Mouse (Mus musculus) embryonic fibroblast, embryonic 13.5 days (primary cell): ENCODE measurements around the gene Ankrd60. TPM values are rescaled to one million over a fixed set of nuclear protein-coding genes. Genes with fewer than 3 reads are reported as not detected.
A peak's percentile ranks its signal among the peaks of the same experiment; 100 is the strongest.

Experiments used
- H3K27ac ChIP-seq: 2 replicates; pipeline ENCODE4 v1.5.1; 2012; ENCODE audit warnings: low read length, control low read depth, inconsistent platforms; ENCODE audit not compliant: insufficient read depth
- H3K4me1 ChIP-seq: 2 replicates; pipeline ENCODE4 v1.6.1; 2011; ENCODE audit warnings: low read length; ENCODE audit not compliant: control insufficient read depth, insufficient read depth
- H3K4me3 ChIP-seq: 2 replicates; pipeline ENCODE4 v1.5.1; 2011; ENCODE audit warnings: mild to moderate bottlenecking, control low read depth, low read length; ENCODE audit not compliant: insufficient read depth
- CTCF ChIP-seq: IDR thresholded peaks from 2 replicates; pipeline ENCODE4 v1.5.1; 2011; ENCODE audit warnings: mild to moderate bottlenecking, control low read depth, low read length, moderate library complexity, borderline replicate concordance; ENCODE audit not compliant: insufficient read depth
- POLR2A ChIP-seq: IDR thresholded peaks from 2 replicates; pipeline ENCODE4 v1.6.1; 2011; ENCODE audit warnings: low read depth, mild to moderate bottlenecking, control low read depth, low read length, moderate library complexity
- polyA plus RNA-seq: library from polyadenylated mRNA; stranded (reverse); fragments of >200 nt; gene quantifications from 2 replicates; pipeline ENCODE4 v1.2.4, GENCODE M21; 2011; ENCODE audit warnings: low read depth; ENCODE audit not compliant: missing spikeins, insufficient read length

Ankrd60 gene
- polyA plus RNA-seq, 1 experiment = not detected

- no peak for TF ChIP-seq POLR2A
- TF ChIP-seq CTCF = no peak
- no peak overlapping the region for H3K27ac ChIP-seq
- no peaks in the 10 kb centered on the region for H3K4me1 ChIP-seq
- no peak overlapping the region for H3K4me3 ChIP-seq
Observed at GRCm38 (mm10) chr2:173606415-173606804, 28.2 kb upstream of the Ankrd60 start.

- Histone ChIP-seq H3K4me1 (no peaks in the 10 kb centered on the region), H3K4me3 (no peak overlapping the region)
- TF ChIP-seq POLR2A (no peak), CTCF (no peak)
Observed at GRCm38 (mm10) chr2:173605713-173606414, 27.7 kb upstream of the Ankrd60 start.

DNA sequence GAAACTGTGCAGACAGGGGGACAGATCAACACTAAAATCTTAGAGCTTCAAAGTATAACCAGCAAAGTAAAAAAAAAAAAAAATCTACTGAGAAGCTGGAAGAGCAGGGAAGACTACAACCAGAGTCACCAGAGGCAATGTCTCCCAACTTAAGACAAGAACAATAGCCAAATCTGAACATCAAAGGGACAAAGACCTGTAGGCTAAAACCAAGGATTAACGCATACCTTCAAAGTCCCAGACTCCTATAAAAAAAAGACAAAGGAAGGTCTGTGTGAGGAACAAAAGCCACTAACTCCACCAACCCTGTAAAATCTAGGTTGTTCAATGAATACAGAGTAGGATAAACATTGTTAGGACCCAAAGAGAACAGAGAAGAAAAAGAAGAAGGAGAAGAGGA is 23.7 kb upstream of the Ankrd60 start:
- Histone ChIP-seq H3K4me1 (no peaks in the 10 kb centered on the region), H3K4me3 (no peak overlapping the region), H3K27ac (no peak overlapping the region)
- TF ChIP-seq POLR2A (no peak), CTCF (no peak)

More at GRCm38 (mm10) chr2:173605713-173606414, 27.7 kb upstream of the Ankrd60 start:
- H3K27ac ChIP-seq = no peak overlapping the region

DNA sequence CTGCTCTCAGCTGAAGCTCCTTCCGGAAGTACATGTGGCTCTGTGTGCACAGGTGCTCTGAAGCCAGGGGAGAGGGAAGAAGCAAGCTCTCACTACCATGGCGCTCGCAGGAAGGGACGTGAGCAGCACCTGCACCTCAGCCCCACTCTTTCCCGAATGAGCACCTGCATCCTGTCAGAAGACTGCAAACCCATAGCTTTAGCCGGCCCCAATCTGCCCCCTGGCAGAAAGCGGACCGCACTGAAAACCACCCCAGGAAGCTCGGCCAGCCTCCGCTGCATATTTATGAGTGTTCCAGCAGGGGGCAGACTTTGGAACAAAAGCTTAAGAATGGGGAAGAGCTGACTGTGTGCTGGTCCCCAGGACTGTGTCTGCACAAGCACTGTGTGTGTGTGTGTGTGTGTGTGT is 17.2 kb upstream of the Ankrd60 start:
- no peak overlapping the region for H3K27ac ChIP-seq
- TF ChIP-seq CTCF = no peak
- TF ChIP-seq POLR2A = no peak

DNA sequence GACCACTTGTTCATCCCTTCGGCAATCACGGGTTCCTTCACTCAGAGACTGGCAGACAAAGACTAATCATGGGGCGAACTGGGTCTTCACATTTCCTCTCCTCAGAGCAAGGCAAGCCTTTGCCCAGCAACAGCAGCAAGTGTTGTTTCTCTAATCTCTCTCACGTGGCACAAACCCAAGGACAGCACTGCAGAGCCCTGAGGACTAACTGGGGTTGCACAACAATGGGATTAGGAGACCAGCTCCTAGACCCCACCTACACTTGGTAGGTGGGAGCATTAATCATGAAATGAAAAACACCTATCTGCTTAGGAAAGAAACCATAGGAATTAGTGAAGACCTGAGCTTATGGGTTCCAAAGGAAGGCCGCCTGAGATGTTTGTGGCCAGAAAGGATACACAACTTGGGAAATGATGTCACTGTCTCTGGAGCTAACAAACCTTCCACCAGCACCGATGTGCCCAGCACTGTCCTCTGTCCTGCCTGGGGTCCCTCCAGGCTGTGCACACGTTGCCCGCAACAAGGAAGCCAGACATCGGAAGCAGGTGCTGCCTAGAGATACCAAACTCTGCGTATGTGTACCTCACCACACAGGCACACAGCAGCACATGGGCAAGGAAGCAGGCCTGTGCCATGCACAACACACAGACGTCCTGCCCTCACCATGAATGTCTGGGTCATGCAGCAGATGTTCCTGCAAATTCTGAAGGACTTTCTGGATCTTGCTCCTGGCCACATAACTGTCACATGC is 16.3 kb upstream of the Ankrd60 start:
- no peak for TF ChIP-seq POLR2A
- TF ChIP-seq CTCF = no peak
- no peak overlapping the region for H3K27ac ChIP-seq
- H3K4me1 ChIP-seq = no peaks in the 10 kb centered on the region
- no peak overlapping the region for H3K4me3 ChIP-seq

More for the DNA sequence above, 17.2 kb upstream of the Ankrd60 start:
- Histone ChIP-seq H3K4me1 (no peaks in the 10 kb centered on the region), H3K4me3 (no peak overlapping the region)

DNA sequence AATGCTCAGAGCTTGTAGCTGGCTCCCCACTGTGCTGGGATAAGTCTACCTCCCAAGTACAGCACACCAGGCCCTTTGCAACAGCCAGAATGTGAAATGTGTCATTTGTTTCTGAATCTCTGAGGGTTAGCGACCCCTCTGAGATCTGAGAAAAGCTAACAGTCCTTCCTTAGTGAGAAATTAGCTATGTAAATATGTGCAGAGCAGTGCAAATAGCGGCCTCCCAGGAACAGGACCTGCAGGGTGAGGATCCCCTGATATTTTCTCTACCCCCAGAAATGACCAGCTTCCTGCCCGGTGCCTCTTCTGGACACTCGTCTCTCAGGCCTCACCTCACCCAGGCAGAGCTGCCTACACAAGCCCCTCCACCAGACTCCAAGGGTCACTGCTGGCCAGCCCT is 15.7 kb upstream of the Ankrd60 start:
- no peak for TF ChIP-seq CTCF
- TF ChIP-seq POLR2A = no peak
- H3K27ac ChIP-seq = no peak overlapping the region
- no peaks in the 10 kb centered on the region for H3K4me1 ChIP-seq
- H3K4me3 ChIP-seq = no peak overlapping the region

DNA sequence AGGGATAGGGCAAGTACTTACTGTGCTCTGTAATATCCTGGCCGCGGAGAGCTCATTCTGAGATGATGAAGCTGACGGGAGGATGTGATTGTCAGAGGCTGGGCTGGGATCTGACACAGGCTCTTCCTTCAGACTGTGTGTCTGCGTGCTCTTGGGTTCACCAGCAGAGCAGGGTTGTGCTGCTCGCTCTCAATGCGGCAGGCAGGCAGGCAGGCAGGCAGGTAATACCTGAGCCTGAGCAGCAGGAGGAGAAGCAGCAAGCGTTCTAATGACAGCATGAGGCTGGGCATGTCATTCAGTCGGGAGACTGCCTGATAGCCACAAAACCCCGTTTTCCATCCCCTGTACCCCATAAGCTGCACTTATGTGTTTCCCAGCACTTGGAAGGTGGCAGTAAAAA is 14.6 kb upstream of the Ankrd60 start:
- no peak for TF ChIP-seq POLR2A
- peaks cover 3% of the 10 kb centered on the region for H3K4me1 ChIP-seq
- no peak overlapping the region for H3K27ac ChIP-seq
- no peak overlapping the region for H3K4me3 ChIP-seq

DNA sequence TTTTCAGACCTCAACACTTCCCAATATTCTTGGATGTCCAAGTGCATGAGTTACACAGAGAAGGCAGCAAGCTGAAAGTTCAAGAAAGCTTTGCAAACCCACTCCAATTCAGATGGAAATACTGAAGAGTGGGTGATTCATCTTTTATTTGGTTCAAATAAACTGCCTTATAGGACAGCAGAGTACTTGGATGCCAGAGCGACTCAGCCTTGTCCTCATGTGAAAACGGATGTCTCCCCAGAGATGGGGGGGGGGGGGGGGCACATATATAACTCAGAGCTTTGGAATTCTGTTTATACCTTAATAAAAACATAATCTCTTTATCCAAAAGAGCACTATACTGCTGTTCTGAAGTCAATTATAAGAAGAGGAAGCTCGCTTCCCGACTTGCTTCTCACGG is 9.2 kb upstream of the Ankrd60 start:
- H3K27ac ChIP-seq = no peak overlapping the region

DNA sequence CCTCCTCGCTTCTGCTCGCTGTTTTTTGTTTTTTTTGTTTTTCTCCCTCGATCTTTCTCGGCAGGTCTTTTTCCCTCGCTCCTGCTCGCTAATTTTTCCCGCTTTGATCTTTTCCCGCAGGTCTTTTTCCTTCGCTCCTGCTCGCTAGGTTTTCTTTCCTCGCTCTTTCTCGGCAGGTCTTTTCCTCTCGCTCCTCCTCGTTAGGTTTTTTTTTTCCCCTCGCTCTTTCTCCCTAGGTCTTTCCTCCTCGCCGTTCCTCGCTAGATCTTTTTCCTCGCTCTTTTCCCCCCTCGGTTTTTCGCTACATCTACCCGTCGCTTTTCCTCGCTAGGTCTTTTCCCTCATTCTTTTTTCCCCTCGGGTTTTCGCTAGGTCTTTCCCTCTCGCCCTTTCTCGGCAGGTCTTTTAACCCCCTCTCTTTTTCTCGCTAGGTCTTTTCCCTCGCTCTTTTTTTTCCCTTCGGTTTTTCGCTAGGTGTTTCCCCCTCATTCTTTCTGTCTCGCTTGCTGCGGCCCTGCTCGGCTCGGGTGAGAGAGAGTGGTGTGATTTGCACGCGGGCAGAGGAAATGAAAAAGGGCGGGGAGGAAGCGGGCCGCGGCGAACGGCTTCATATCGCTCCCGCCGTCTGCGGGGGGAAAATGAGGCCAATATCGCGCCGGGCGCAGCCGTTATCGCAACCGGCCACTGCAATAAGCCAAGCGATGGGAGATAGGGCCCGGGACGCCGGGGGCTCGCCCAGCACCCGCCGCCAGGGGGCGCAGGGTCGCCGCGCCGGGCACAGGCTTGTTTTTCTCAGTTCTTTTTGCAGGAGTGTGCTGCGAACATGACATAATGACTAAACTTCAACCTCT is 8.2 kb upstream of the Ankrd60 start:
- Histone ChIP-seq H3K4me3 (peak overlapping the region; percentile 43), H3K4me1 (peaks cover 10% of the 10 kb centered on the region), H3K27ac (no peak overlapping the region)
- TF ChIP-seq POLR2A (no peak), CTCF (peak; percentile 50)

More for the DNA sequence above, 9.2 kb upstream of the Ankrd60 start:
- Histone ChIP-seq H3K4me1 (peaks cover 10% of the 10 kb centered on the region), H3K4me3 (no peak overlapping the region)
- no peak for TF ChIP-seq CTCF
- TF ChIP-seq POLR2A = no peak

DNA sequence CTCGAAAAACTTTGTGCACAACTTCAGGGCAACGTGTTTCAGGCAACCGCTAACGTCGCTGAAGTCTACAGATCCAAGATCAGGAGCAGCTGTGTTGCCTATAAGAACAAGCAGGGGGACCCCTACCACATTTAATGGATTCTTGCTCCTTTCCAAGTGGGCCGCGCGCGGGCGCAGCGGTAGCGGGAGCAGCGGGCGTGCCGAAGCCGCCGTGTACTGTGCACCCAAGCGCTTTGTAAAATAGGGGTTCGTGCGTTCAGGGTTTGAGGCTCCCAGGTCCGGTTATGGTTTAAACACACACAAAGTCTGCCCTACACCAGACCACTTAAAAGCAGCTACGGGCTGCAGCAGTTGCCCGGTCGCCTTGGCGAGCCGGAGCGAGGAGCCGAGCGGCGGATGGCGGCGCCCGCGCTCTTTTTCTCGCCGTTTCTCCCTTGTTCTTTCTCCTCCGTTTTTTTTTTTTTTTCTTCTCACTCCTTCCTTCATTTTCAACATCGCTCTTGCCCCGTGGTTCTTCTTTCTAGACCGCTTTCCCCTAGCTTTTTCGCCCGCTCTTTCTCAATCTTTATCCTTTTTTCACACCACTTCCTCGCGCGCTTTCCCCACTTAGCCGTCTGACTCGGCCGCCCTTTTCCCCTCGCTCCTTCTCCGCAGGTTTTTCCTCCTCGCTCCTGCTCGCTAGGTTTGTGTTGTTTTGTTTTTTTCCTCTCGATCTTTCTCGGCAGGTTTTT is 7.4 kb upstream of the Ankrd60 start:
- H3K4me1 ChIP-seq = peaks cover 10% of the 10 kb centered on the region
- TF ChIP-seq CTCF = no peak
- no peak for TF ChIP-seq POLR2A
- H3K27ac ChIP-seq = no peak overlapping the region
- peak overlapping the region; percentile 43 for H3K4me3 ChIP-seq
